Mouse (Mus musculus): ENCODE data around the gene Dbt. TPM values are rescaled to one million over a fixed set of nuclear protein-coding genes. Genes with fewer than 3 reads are reported as not detected.

The Dbt gene
- polyA plus RNA-seq (2015; fragmentation: Nextera tagmentation; extraction: Ambion mirVana) = 12.1 and 14.0 TPM in 2 replicates

- Histone ChIP-seq H3K4me3 (peak within 1 kb of the TSS; percentile 62), H3K27ac (no peak within 1 kb of the TSS), H3K9ac (peak within 1 kb of the TSS; percentile 69), H3K4me2 (peak within 1 kb of the TSS; percentile 77), H3K36me3 (ENCODE audit: poor library complexity, severe bottlenecking) (no peaks in the 10 kb centered on the region), H3K9me3 (replicated peaks) (no peaks in the 10 kb centered on the region), H3K4me1 (peaks cover 14% of the 10 kb centered on the region), H3K27me3 (no peaks in the 10 kb centered on the region)
- 1% methylated on average over 36 of the region's 36 CpGs for WGBS
- ATAC-seq = peak; percentile 97
Measured at GRCm38 (mm10) chr3:116512904-116513716, at the start of gene Dbt. TSS of gene Dbt (plus strand) at chr3:116513070.

- Histone ChIP-seq H3K4me1 (no peaks in the 10 kb centered on the region; the same call in 1 of the 2 replicates), H3K4me3 (no peak overlapping the region), H3K27me3 (no peaks in the 10 kb centered on the region), H3K27ac (no peak overlapping the region), H3K9ac (no peak overlapping the region), H3K9me3 (replicated peaks) (no peaks in the 10 kb centered on the region), H3K4me2 (no peak overlapping the region), H3K36me3 (ENCODE audit: poor library complexity, severe bottlenecking) (no peaks in the 10 kb centered on the region)
- ATAC-seq = no peak
- 20% methylated on average over 2 of the region's 2 CpGs for WGBS
Measured at GRCm38 (mm10) chr3:116464318-116464717, 48.6 kb upstream of the Dbt start.

- 94% methylated on average over 12 of the region's 12 CpGs for WGBS
- H3K9ac ChIP-seq = no peak overlapping the region
- no peaks in the 10 kb centered on the region; the same call in 1 of the 2 replicates for H3K4me1 ChIP-seq
- H3K36me3 ChIP-seq (ENCODE audit: poor library complexity, severe bottlenecking) = no peaks in the 10 kb centered on the region
- no peaks in the 10 kb centered on the region for H3K9me3 ChIP-seq (replicated peaks)
- no peak overlapping the region for H3K4me2 ChIP-seq
- no peak for ATAC-seq
- no peaks in the 10 kb centered on the region for H3K27me3 ChIP-seq
- no peak overlapping the region for H3K4me3 ChIP-seq
- no peak overlapping the region for H3K27ac ChIP-seq
Measured at GRCm38 (mm10) chr3:116465709-116466108, 47.2 kb upstream of the Dbt start.

DNA sequence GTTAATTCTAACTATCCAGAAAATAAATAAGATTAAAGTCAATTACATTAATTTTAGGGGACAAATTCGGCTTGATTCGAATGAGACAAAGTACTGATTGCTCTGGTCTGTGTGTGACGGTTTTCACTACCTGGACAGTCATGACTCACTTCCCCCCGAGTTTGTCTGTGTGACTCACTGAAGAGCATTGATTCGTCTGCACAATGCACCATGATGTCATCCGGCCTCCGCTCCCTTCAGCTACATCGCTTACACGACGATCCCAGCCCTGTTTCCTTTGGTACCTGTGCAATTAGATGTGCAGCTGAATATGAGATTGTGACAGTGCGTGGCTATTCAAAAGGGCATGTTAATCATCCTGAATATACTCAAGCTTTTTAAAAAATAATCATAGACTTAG lies 38.3 kb upstream of the Dbt start:
- no peak for ATAC-seq
- Histone ChIP-seq H3K9me3 (replicated peaks) (no peaks in the 10 kb centered on the region), H3K9ac (no peak overlapping the region), H3K36me3 (ENCODE audit: poor library complexity, severe bottlenecking) (no peaks in the 10 kb centered on the region), H3K4me2 (no peak overlapping the region), H3K4me1 (no peaks in the 10 kb centered on the region), H3K27me3 (no peaks in the 10 kb centered on the region), H3K27ac (no peak overlapping the region), H3K4me3 (no peak overlapping the region)
- 67% methylated on average over 11 of the region's 11 CpGs for WGBS

DNA sequence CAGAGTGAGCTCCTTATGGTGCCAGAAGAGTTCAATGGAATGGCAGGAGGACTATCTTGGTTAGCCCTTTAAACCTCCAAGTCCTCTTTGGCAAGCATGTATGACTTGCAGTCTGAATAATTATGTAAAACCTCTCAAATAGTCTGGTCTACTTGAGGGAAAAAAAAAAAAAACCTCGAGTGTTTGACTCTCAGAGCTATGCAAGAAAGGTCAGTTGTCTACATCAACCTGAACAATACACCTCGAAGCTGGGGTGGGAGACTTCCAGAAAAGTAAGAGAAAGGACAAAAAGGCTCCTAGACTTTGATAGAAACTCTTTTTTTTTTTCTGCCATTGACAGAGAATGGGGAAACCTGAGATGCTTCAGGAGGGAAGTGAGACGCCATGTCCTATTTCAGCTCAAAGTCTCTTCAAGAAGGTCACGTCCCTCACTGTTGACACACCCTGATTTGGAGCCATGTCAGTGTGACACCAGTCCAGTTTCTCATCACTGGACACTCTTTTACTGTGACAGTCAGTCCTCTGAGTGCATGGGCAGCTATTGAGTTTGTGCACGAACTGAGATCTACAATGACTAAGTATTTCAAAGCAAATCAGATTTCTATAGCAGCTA lies 36.1 kb upstream of the Dbt start:
- H3K9me3 ChIP-seq (replicated peaks) = no peaks in the 10 kb centered on the region
- no peaks in the 10 kb centered on the region for H3K36me3 ChIP-seq (ENCODE audit: poor library complexity, severe bottlenecking)
- ATAC-seq = no peak
- H3K27me3 ChIP-seq = no peaks in the 10 kb centered on the region
- no peak overlapping the region for H3K4me3 ChIP-seq
- H3K4me2 ChIP-seq = no peak overlapping the region
- H3K27ac ChIP-seq = no peak overlapping the region
- WGBS = 68% methylated on average over 5 of the region's 5 CpGs
- no peak overlapping the region for H3K9ac ChIP-seq
- no peaks in the 10 kb centered on the region for H3K4me1 ChIP-seq

DNA sequence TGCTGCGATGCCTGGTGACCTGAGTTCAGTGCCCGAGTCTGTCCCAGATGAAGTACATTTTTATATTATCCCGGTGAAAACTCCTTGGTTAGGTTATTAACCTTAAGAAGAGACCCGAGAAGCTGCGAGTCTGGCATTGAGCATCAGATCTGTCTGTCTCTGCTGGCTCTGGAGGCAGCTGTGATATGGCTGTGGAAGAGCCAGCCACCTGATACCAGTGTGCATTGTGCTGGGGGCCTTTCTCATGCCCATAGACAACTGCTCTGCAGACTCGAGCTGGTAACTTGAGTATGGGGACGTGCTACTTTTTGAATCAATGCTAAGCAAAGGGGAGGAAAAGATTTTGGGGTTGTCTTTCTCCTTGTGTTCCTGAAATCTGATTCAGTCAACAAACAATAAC lies 35.5 kb upstream of the Dbt start:
- no peaks in the 10 kb centered on the region for H3K27me3 ChIP-seq
- H3K9me3 ChIP-seq (replicated peaks) = no peaks in the 10 kb centered on the region
- H3K4me2 ChIP-seq = no peak overlapping the region
- no peak overlapping the region for H3K9ac ChIP-seq
- H3K4me3 ChIP-seq = no peak overlapping the region
- ATAC-seq = no peak
- no peaks in the 10 kb centered on the region for H3K4me1 ChIP-seq
- WGBS = 85% methylated on average over 7 of the region's 7 CpGs
- H3K36me3 ChIP-seq (ENCODE audit: poor library complexity, severe bottlenecking) = no peaks in the 10 kb centered on the region
- no peak overlapping the region for H3K27ac ChIP-seq

DNA sequence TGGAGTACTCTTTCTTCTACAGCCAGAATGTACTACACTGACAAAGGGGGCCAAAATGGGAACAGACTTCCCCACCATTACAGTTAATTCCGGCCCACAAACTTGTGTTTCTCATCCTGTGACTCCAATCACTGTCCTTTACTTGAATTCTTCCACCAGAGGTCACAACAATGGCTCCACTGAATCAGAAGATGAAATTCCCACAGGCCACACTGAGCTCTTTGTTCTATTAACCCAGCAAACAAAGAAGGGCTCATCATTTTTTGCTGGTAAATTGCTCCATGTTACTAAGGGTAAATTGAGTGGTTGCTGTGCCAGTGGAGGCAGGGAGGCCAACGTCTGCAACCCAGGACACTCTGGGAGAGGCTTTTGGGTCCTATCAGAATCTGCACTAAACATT lies 32.8 kb upstream of the Dbt start:
- H3K9ac ChIP-seq = no peak overlapping the region
- no peaks in the 10 kb centered on the region for H3K27me3 ChIP-seq
- H3K27ac ChIP-seq = no peak overlapping the region
- no peak overlapping the region for H3K4me3 ChIP-seq
- 12% methylated on average over 2 of the region's 2 CpGs for WGBS
- H3K4me2 ChIP-seq = no peak overlapping the region
- H3K4me1 ChIP-seq = no peaks in the 10 kb centered on the region
- ATAC-seq = no peak
- H3K36me3 ChIP-seq (ENCODE audit: poor library complexity, severe bottlenecking) = no peaks in the 10 kb centered on the region
- H3K9me3 ChIP-seq (replicated peaks) = no peaks in the 10 kb centered on the region

GRCm38 (mm10) chr3:116480937-116481336 lies 31.9 kb upstream of the Dbt start:
- Histone ChIP-seq H3K36me3 (ENCODE audit: poor library complexity, severe bottlenecking) (0 out of 2 replicates have a peak, but pooled peaks cover under 1% of the 10 kb centered on the region), H3K4me3 (no peak overlapping the region), H3K4me2 (no peak overlapping the region), H3K27me3 (no peaks in the 10 kb centered on the region), H3K27ac (no peak overlapping the region), H3K9me3 (replicated peaks) (no peaks in the 10 kb centered on the region), H3K9ac (no peak overlapping the region), H3K4me1 (no peaks in the 10 kb centered on the region)
- 70% methylated on average over 5 of the region's 5 CpGs for WGBS
- no peak for ATAC-seq

DNA sequence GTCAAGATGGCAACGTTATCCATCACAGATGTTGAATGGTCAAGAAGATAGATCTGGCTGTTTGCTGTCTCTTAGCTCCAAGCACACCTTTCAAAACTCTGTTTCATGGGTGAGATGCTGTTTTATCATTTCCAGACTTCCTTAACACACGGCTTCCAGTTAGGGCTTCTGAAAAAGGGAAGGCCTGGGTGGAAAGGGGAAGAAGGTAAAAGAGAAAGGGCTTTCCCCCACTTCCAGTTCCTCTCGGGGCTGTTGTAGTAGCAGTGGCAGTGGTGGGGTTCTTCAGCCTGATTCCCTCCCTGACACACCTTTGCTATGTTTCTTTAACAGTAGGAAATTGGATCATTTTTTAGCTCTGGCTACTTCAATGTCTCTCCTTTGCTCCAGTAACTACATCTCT lies 30.1 kb upstream of the Dbt start:
- Histone ChIP-seq H3K4me2 (no peak overlapping the region), H3K9ac (no peak overlapping the region), H3K36me3 (ENCODE audit: poor library complexity, severe bottlenecking) (peaks cover 17% of the 10 kb centered on the region), H3K9me3 (replicated peaks) (no peaks in the 10 kb centered on the region), H3K27ac (no peak overlapping the region), H3K27me3 (no peaks in the 10 kb centered on the region), H3K4me3 (no peak overlapping the region), H3K4me1 (no peaks in the 10 kb centered on the region)
- ATAC-seq = no peak
- WGBS = 86% methylated on average over 3 of the region's 3 CpGs

DNA sequence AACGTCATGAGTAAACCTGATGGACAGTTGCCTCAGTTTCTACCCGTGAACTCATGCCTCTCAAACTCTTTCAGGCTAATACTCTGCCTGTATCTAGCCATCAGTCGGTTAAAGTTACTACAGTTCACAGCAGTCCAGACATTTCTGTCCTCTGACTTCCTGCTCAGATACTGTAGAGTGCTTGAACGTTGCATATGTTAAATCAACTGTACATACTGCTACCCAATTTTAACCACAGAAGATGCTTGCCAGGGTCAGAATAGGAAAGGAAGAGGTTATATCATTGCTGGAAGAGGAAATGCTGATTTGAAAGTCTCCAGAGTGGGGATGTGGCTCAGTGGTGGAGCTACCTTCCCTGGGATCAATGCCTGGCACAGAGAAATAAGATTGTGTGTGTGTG lies 29.6 kb upstream of the Dbt start:
- 86% methylated on average over 4 of the region's 4 CpGs for WGBS
- no peak overlapping the region for H3K4me3 ChIP-seq
- H3K27ac ChIP-seq = no peak overlapping the region
- ATAC-seq = no peak
- no peak overlapping the region for H3K4me2 ChIP-seq
- H3K27me3 ChIP-seq = no peaks in the 10 kb centered on the region
- peaks cover 22% of the 10 kb centered on the region for H3K36me3 ChIP-seq (ENCODE audit: poor library complexity, severe bottlenecking)
- no peaks in the 10 kb centered on the region for H3K4me1 ChIP-seq
- no peak overlapping the region for H3K9ac ChIP-seq
- H3K9me3 ChIP-seq (replicated peaks) = no peaks in the 10 kb centered on the region

- no peak overlapping the region for H3K4me2 ChIP-seq
- ATAC-seq = no peak
- H3K9ac ChIP-seq = no peak overlapping the region
- WGBS = 95% methylated on average over 5 of the region's 5 CpGs
- no peaks in the 10 kb centered on the region for H3K4me1 ChIP-seq
- H3K36me3 ChIP-seq (ENCODE audit: poor library complexity, severe bottlenecking) = peaks cover 94% of the 10 kb centered on the region
- H3K4me3 ChIP-seq = no peak overlapping the region
- H3K9me3 ChIP-seq (replicated peaks) = no peaks in the 10 kb centered on the region
- H3K27me3 ChIP-seq = no peaks in the 10 kb centered on the region
- H3K27ac ChIP-seq = no peak overlapping the region
Measured at GRCm38 (mm10) chr3:116490920-116491319, 21.9 kb upstream of the Dbt start.

DNA sequence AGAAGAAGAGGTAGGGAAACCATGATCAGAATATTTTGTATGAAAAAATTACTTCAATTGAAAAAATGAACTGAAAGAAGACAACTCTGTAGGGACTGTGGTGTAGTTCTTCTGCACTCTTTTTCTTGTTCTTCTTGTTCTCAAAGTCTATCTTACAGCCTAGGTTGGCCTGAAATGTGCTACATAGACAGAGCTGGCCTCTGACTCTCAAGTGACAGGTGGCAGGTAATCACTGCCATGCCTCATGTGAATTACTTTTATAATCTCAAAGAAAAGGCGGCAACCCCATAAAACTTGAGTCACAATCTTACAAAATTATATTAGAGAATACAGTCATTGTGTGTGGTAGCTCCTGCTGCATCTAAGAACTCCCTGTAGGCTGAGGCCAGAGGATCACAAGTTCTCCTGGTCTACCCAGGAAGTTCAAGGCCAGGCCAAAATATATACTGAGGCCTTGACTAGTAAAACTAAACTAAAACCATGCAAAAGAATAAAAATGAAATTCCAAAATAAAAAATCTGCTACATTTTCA lies 20.9 kb upstream of the Dbt start:
- WGBS = 100% methylated on average over 1 of the region's 1 CpGs
- Histone ChIP-seq H3K4me1 (no peaks in the 10 kb centered on the region), H3K9me3 (replicated peaks) (no peaks in the 10 kb centered on the region), H3K4me2 (no peak overlapping the region), H3K4me3 (no peak overlapping the region), H3K27ac (no peak overlapping the region), H3K9ac (no peak overlapping the region), H3K36me3 (ENCODE audit: poor library complexity, severe bottlenecking) (peaks cover 95% of the 10 kb centered on the region), H3K27me3 (no peaks in the 10 kb centered on the region)
- no peak for ATAC-seq
